Mouse (Mus musculus) fat pad, adult 2 months (tissue): ENCODE measurements around the gene Ntn5.

Source experiments
- DNase-seq: peaks from one replicate; pipeline ENCODE4 v3.0.0-alpha.2; 2011; ENCODE audit warnings: low read depth, low spot score; ENCODE audit errors: extremely low read depth

Gene Ntn5

GRCm38 (mm10) chr7:45723781-45724180 is 40.0 kb downstream of the Ntn5 start:
- DNase-seq = no peak

GRCm38 (mm10) chr7:45725151-45725550 is 41.3 kb downstream of the Ntn5 start:
- DNase-seq = no peak

GRCm38 (mm10) chr7:45725713-45726112 is 41.9 kb downstream of the Ntn5 start, which contains the start of gene Spaca4:
Spaca4 (minus strand) TSS chr7:45725813.
- no peak for DNase-seq

- DNase-seq = no peak
Observed at GRCm38 (mm10) chr7:45726419-45726818, 42.6 kb downstream of the Ntn5 start.

- no peak for DNase-seq
Observed at GRCm38 (mm10) chr7:45727625-45728024, 43.8 kb downstream of the Ntn5 start.

GRCm38 (mm10) chr7:45730727-45731431 is 47.1 kb downstream of the Ntn5 start:
- DNase-seq = no peak

GRCm38 (mm10) chr7:45733477-45733876 is 49.7 kb downstream of the Ntn5 start:
- no peak for DNase-seq

GRCm38 (mm10) chr7:45739162-45739763 is 55.4 kb downstream of the Ntn5 start:
- no peak for DNase-seq

GRCm38 (mm10) chr7:45739820-45740219 is 56.0 kb downstream of the Ntn5 start:
- DNase-seq = no peak

- DNase-seq = no peak
Observed at GRCm38 (mm10) chr7:45741308-45741707, 57.5 kb downstream of the Ntn5 start.

GRCm38 (mm10) chr7:45741777-45742176 is 58.0 kb downstream of the Ntn5 start:
- no peak for DNase-seq

GRCm38 (mm10) chr7:45742338-45742737 is 58.5 kb downstream of the Ntn5 start:
- DNase-seq = no peak
